Mouse (Mus musculus): ENCODE results near the gene Mapk12. TPM values are rescaled to one million over a fixed set of nuclear protein-coding genes. Genes with fewer than 3 reads are reported as not detected.

The Mapk12 gene
- polyA plus RNA-seq, 1 experiment from 2014 or later = 9.1 TPM

GRCm38 (mm10) chr15:89168922-89169321 is 28.4 kb upstream of the Mapk12 start:
- H3K27ac ChIP-seq = peak overlapping the region; percentile 60; the same call in 1 of the 2 replicates
- peak overlapping the region; percentile 27; the same call in 1 of the 2 replicates for H3K9ac ChIP-seq
- H3K36me3 ChIP-seq (ENCODE audit: poor library complexity, severe bottlenecking) = peaks cover 67% of the 10 kb centered on the region
- WGBS = 52% methylated on average over 10 of the region's 10 CpGs
- peaks cover 50% of the 10 kb centered on the region for H3K4me1 ChIP-seq
- no peaks in the 10 kb centered on the region for H3K27me3 ChIP-seq
- peak overlapping the region; percentile 15; the same call in 1 of the 2 replicates for H3K4me2 ChIP-seq
- ATAC-seq = no peak
- no peaks in the 10 kb centered on the region for H3K9me3 ChIP-seq (replicated peaks)
- H3K4me3 ChIP-seq = no peak overlapping the region

GRCm38 (mm10) chr15:89165478-89165877 is 25.0 kb upstream of the Mapk12 start:
- no peak overlapping the region for H3K4me3 ChIP-seq
- 94% methylated on average over 12 of the region's 12 CpGs for WGBS
- no peak overlapping the region for H3K9ac ChIP-seq
- H3K27ac ChIP-seq = no peak overlapping the region
- H3K4me2 ChIP-seq = no peak overlapping the region
- H3K27me3 ChIP-seq = no peaks in the 10 kb centered on the region
- peaks cover 96% of the 10 kb centered on the region for H3K36me3 ChIP-seq (ENCODE audit: poor library complexity, severe bottlenecking)
- no peaks in the 10 kb centered on the region for H3K9me3 ChIP-seq (replicated peaks)
- no peak for ATAC-seq
- H3K4me1 ChIP-seq = peaks cover 18% of the 10 kb centered on the region

GRCm38 (mm10) chr15:89161397-89161796 is 20.9 kb upstream of the Mapk12 start:
- H3K36me3 ChIP-seq (ENCODE audit: poor library complexity, severe bottlenecking) = peaks cover 100% of the 10 kb centered on the region
- no peak overlapping the region for H3K27ac ChIP-seq
- H3K9me3 ChIP-seq (replicated peaks) = no peaks in the 10 kb centered on the region
- whole genome bisulfite sequencing = 95% methylated on average over 9 of the region's 9 CpGs
- no peak for ATAC-seq
- no peaks in the 10 kb centered on the region for H3K4me1 ChIP-seq
- H3K4me2 ChIP-seq = no peak overlapping the region
- no peaks in the 10 kb centered on the region for H3K27me3 ChIP-seq
- H3K9ac ChIP-seq = no peak overlapping the region
- H3K4me3 ChIP-seq = no peak overlapping the region

- Histone ChIP-seq H3K4me3 (no peak overlapping the region), H3K9ac (no peak overlapping the region), H3K36me3 (ENCODE audit: poor library complexity, severe bottlenecking) (peaks cover 100% of the 10 kb centered on the region), H3K4me1 (no peaks in the 10 kb centered on the region), H3K9me3 (replicated peaks) (no peaks in the 10 kb centered on the region), H3K27me3 (no peaks in the 10 kb centered on the region), H3K4me2 (no peak overlapping the region), H3K27ac (no peak overlapping the region)
- no peak for ATAC-seq
- WGBS = 95% methylated on average over 16 of the region's 16 CpGs
Observed at GRCm38 (mm10) chr15:89158516-89158915, 18.0 kb upstream of the Mapk12 start.

GRCm38 (mm10) chr15:89157954-89158353 is 17.5 kb upstream of the Mapk12 start:
- WGBS = 65% methylated on average over 7 of the region's 7 CpGs

GRCm38 (mm10) chr15:89152312-89152711 is 11.8 kb upstream of the Mapk12 start:
- Histone ChIP-seq H3K4me1 (peaks cover 36% of the 10 kb centered on the region), H3K9ac (peak overlapping the region; percentile 14; the same call in 1 of the 2 replicates), H3K27me3 (no peaks in the 10 kb centered on the region), H3K4me2 (peak overlapping the region; percentile 16; the same call in 1 of the 2 replicates), H3K9me3 (replicated peaks) (no peaks in the 10 kb centered on the region), H3K27ac (peak overlapping the region; percentile 53), H3K36me3 (ENCODE audit: poor library complexity, severe bottlenecking) (peaks cover 41% of the 10 kb centered on the region), H3K4me3 (no peak overlapping the region)
- ATAC-seq = peak; percentile 22; the same call in 1 of the 2 replicates

More at GRCm38 (mm10) chr15:89157954-89158353, 17.5 kb upstream of the Mapk12 start:
- Histone ChIP-seq H3K9ac (no peak overlapping the region), H3K4me1 (no peaks in the 10 kb centered on the region), H3K27ac (no peak overlapping the region), H3K36me3 (ENCODE audit: poor library complexity, severe bottlenecking) (peaks cover 98% of the 10 kb centered on the region), H3K27me3 (no peaks in the 10 kb centered on the region), H3K4me3 (no peak overlapping the region), H3K9me3 (replicated peaks) (no peaks in the 10 kb centered on the region), H3K4me2 (no peak overlapping the region)
- ATAC-seq = peak; percentile 27; the same call in 1 of the 2 replicates

- Histone ChIP-seq H3K9me3 (replicated peaks) (no peaks in the 10 kb centered on the region), H3K9ac (peak overlapping the region; percentile 88), H3K4me2 (peak overlapping the region; percentile 78), H3K27ac (peak overlapping the region; percentile 89; the same call in 1 of the 2 replicates), H3K4me3 (peak overlapping the region; percentile 75), H3K4me1 (peaks cover 50% of the 10 kb centered on the region), H3K36me3 (ENCODE audit: poor library complexity, severe bottlenecking) (peaks cover 30% of the 10 kb centered on the region), H3K27me3 (no peaks in the 10 kb centered on the region)
- WGBS = 2% methylated on average over 13 of the region's 13 CpGs
- no peak for ATAC-seq
Observed at GRCm38 (mm10) chr15:89150041-89150390, 9.5 kb upstream of the Mapk12 start.

- peaks cover 50% of the 10 kb centered on the region for H3K4me1 ChIP-seq
Observed at GRCm38 (mm10) chr15:89149271-89150040, 9.0 kb upstream of the Mapk12 start, which contains the start of gene Mapk11. Mapk11 (minus strand) TSS chr15:89149628.

GRCm38 (mm10) chr15:89148496-89149270 is 8.2 kb upstream of the Mapk12 start:
- Histone ChIP-seq H3K9me3 (replicated peaks) (no peaks in the 10 kb centered on the region), H3K9ac (peak overlapping the region; percentile 88), H3K27ac (peak overlapping the region; percentile 89), H3K27me3 (no peaks in the 10 kb centered on the region), H3K4me3 (peak overlapping the region; percentile 75), H3K4me1 (peaks cover 50% of the 10 kb centered on the region), H3K36me3 (ENCODE audit: poor library complexity, severe bottlenecking) (peaks cover 30% of the 10 kb centered on the region), H3K4me2 (peak overlapping the region; percentile 78)
- peak; percentile 4; the same call in 1 of the 2 replicates for ATAC-seq
- 2% methylated on average over 25 of the region's 25 CpGs for WGBS

More at GRCm38 (mm10) chr15:89149271-89150040, 9.0 kb upstream of the Mapk12 start, which contains the start of gene Mapk11:
- H3K9me3 ChIP-seq (replicated peaks) = no peaks in the 10 kb centered on the region
- ATAC-seq = peak; percentile 73
- peak within 1 kb of the TSS; percentile 75 for H3K4me3 ChIP-seq
- H3K27ac ChIP-seq = peak within 1 kb of the TSS; percentile 89
- H3K9ac ChIP-seq = peak within 1 kb of the TSS; percentile 88
- H3K27me3 ChIP-seq = no peaks in the 10 kb centered on the region
- H3K36me3 ChIP-seq (ENCODE audit: poor library complexity, severe bottlenecking) = peaks cover 30% of the 10 kb centered on the region
- H3K4me2 ChIP-seq = peak within 1 kb of the TSS; percentile 78
- WGBS = 0% methylated on average over 46 of the region's 61 CpGs

GRCm38 (mm10) chr15:89147895-89148294 is 7.4 kb upstream of the Mapk12 start:
- no peak for ATAC-seq
- Histone ChIP-seq H3K4me1 (peaks cover 49% of the 10 kb centered on the region), H3K36me3 (ENCODE audit: poor library complexity, severe bottlenecking) (peaks cover 33% of the 10 kb centered on the region), H3K4me3 (peak overlapping the region; percentile 75), H3K27me3 (no peaks in the 10 kb centered on the region), H3K9me3 (replicated peaks) (no peaks in the 10 kb centered on the region), H3K9ac (peak overlapping the region; percentile 88), H3K27ac (no peak overlapping the region), H3K4me2 (peak overlapping the region; percentile 78)
- WGBS = 49% methylated on average over 4 of the region's 4 CpGs

GRCm38 (mm10) chr15:89147456-89147855 is 7.0 kb upstream of the Mapk12 start:
- H3K4me1 ChIP-seq = peaks cover 45% of the 10 kb centered on the region
- H3K4me2 ChIP-seq = peak overlapping the region; percentile 78
- peak overlapping the region; percentile 75 for H3K4me3 ChIP-seq
- ATAC-seq = no peak
- H3K36me3 ChIP-seq (ENCODE audit: poor library complexity, severe bottlenecking) = peaks cover 37% of the 10 kb centered on the region
- H3K27me3 ChIP-seq = no peaks in the 10 kb centered on the region
- 19% methylated on average over 10 of the region's 10 CpGs for WGBS
- H3K9ac ChIP-seq = peak overlapping the region; percentile 88
- H3K9me3 ChIP-seq (replicated peaks) = no peaks in the 10 kb centered on the region
- H3K27ac ChIP-seq = no peak overlapping the region

GRCm38 (mm10) chr15:89147024-89147423 is 6.5 kb upstream of the Mapk12 start:
- ATAC-seq = 0 out of 2 replicates have a peak, but pooled peaks have one; percentile 5
- Histone ChIP-seq H3K4me3 (peak overlapping the region; percentile 75), H3K27ac (peak overlapping the region; percentile 54), H3K36me3 (ENCODE audit: poor library complexity, severe bottlenecking) (peaks cover 41% of the 10 kb centered on the region), H3K4me1 (peaks cover 40% of the 10 kb centered on the region), H3K27me3 (no peaks in the 10 kb centered on the region), H3K9ac (peak overlapping the region; percentile 88), H3K4me2 (peak overlapping the region; percentile 78), H3K9me3 (replicated peaks) (no peaks in the 10 kb centered on the region)
- 7% methylated on average over 16 of the region's 16 CpGs for WGBS

Data from forebrain, embryonic 13.5 days (tissue).